Mouse (Mus musculus) C2C12 (cell line): ENCODE data around the gene Ror1.

ENCODE experiments used
- CEBPB ChIP-seq: IDR thresholded peaks from one replicate; pipeline ENCODE4 v1.6.1; 2011; ENCODE audit warnings: low read depth, mild to moderate bottlenecking, control low read depth, moderate library complexity
- CTCF ChIP-seq: IDR thresholded peaks from one replicate; pipeline ENCODE4 v1.5.1; 2011; ENCODE audit not compliant: control insufficient read depth, insufficient read depth, insufficient read length
- FOSL1 ChIP-seq: IDR thresholded peaks from one replicate; pipeline ENCODE4 v1.8.0; 2011; ENCODE audit warnings: mild to moderate bottlenecking, low read length; ENCODE audit not compliant: poor library complexity, insufficient read depth, severe bottlenecking
- MAX ChIP-seq: IDR thresholded peaks from one replicate; pipeline ENCODE4 v1.6.1; 2011; ENCODE audit warnings: mild to moderate bottlenecking, control low read depth
- MYOD1 ChIP-seq: IDR thresholded peaks from one replicate; pipeline ENCODE4 v1.6.1; 2011; ENCODE audit warnings: low read depth; ENCODE audit not compliant: control insufficient read depth, insufficient read length
- USF1 ChIP-seq: IDR thresholded peaks from one replicate; pipeline ENCODE4 v1.6.1; 2011; ENCODE audit warnings: low read depth, mild to moderate bottlenecking, control low read depth, moderate library complexity

GRCm38 (mm10) chr4:100101066-100101820 is 5.7 kb downstream of the Ror1 start:
- TF ChIP-seq CTCF (no peak), MYOD1 (no peak), USF1 (no peak), MAX (no peak), FOSL1 (no peak), CEBPB (no peak)
